Mouse (Mus musculus) stomach, postnatal 0 days (tissue): ENCODE measurements around the gene Ccdc47. TPM values are rescaled to one million over a fixed set of nuclear protein-coding genes. Genes with fewer than 3 reads are reported as not detected.

Source experiments
- ATAC-seq: fragments of 200-750 bp; cut with Nextera tagmentation; 2 replicates; pipeline ENCODE4 v1.8.0; 2017; ENCODE audit not compliant: low FRiP score, low TSS enrichment
- DNase-seq: peaks from one replicate; pipeline ENCODE4 v3.0.0-alpha.2; 2016; ENCODE audit warnings: low spot score
- H3K27ac ChIP-seq: fragments of 300-500 bp; sonication (generic); replicated peaks from 2 replicates; pipeline ENCODE4 v1.5.1; 2014; ENCODE audit warnings: mild to moderate bottlenecking, control low read depth
- H3K27me3 ChIP-seq: fragments of 300-500 bp; sonication (generic); 2 replicates; pipeline ENCODE4 v1.6.1; 2014; ENCODE audit warnings: low read length; ENCODE audit not compliant: control insufficient read depth, insufficient read depth
- H3K36me3 ChIP-seq: fragments of 300-500 bp; sonication (generic); 2 replicates; pipeline ENCODE4 v1.6.1; 2014; ENCODE audit warnings: low read length, mixed read lengths; ENCODE audit not compliant: control insufficient read depth, insufficient read depth
- H3K4me1 ChIP-seq: fragments of 300-500 bp; sonication (generic); replicated peaks from 2 replicates; pipeline ENCODE4 v1.6.1; 2014; ENCODE audit warnings: antibody characterized with exemption; ENCODE audit not compliant: control insufficient read depth, insufficient read depth
- H3K4me2 ChIP-seq: fragments of 300-500 bp; sonication (generic); replicated peaks from 2 replicates; pipeline ENCODE4 v1.6.1; 2014; ENCODE audit warnings: low read depth, mild to moderate bottlenecking, control low read depth, moderate library complexity
- H3K4me3 ChIP-seq: fragments of 300-500 bp; sonication (generic); 2 replicates; pipeline ENCODE4 v1.5.1; 2014; ENCODE audit warnings: low read depth, low read length, control low read depth
- H3K9ac ChIP-seq: fragments of 300-500 bp; sonication (generic); 2 replicates; pipeline ENCODE4 v1.6.1; 2014; ENCODE audit warnings: mild to moderate bottlenecking, low read length, control low read depth, mixed read lengths
- H3K9me3 ChIP-seq: fragments of 300-500 bp; sonication (generic); 2 replicates; pipeline ENCODE4 v1.6.1; 2016; ENCODE audit warnings: low read length; ENCODE audit not compliant: control insufficient read depth
- CTCF ChIP-seq: IDR thresholded peaks from 2 replicates; pipeline ENCODE4 v1.5.1; 2016; ENCODE audit warnings: antibody characterized with exemption, low read depth, mild to moderate bottlenecking, moderate library complexity
- EP300 ChIP-seq: optimal IDR thresholded peaks from 2 replicates; pipeline ENCODE3; 2016; ENCODE audit warnings: antibody characterized with exemption
- WGBS: fragments of 180-500 bp; shearing (Covaris S2); extraction: QIAGEN DNeasy Blood & Tissue Kit; methylation state at CpG from one replicate; pipeline ENCODE4 v1.1.7; 2014; 5-methylcytosine and 5-hydroxymethylcytosine counted together
- polyA plus RNA-seq: library from polyadenylated mRNA; unstranded; fragments of >200 nt; fragmentation: Nextera tagmentation; extraction: Ambion mirVana; gene quantifications from 2 replicates; pipeline ENCODE4 v1.2.1, GENCODE M21; 2015

Ccdc47 gene
- polyA plus RNA-seq, 1 experiment from 2014 or later = 51.4 TPM

DNA sequence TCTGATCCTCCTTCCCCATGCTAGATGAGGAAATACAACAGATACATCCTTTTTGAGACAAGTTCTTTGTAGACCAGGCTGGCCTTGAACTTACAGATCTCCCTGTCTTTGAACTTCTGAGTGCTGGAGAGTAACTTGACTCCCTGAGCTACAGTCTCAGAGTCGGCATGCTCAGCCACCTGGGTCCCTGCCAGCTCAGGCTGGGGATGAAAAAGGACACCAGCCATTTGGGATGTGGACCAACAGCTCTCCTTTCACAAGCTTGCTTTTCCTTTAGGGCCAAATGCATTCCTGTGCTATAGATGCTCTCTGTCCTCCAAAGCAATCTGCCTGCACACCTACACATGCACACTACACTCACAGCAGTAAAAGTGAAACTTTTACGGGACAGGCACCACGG is 41.1 kb downstream of the Ccdc47 start:
- DNase-seq (no peak), ATAC-seq (no peak)
- H3K4me3 ChIP-seq = no peak overlapping the region
- H3K9me3 ChIP-seq = no peaks in the 10 kb centered on the region
- H3K27ac ChIP-seq = no peak overlapping the region
- H3K4me1 ChIP-seq = no peaks in the 10 kb centered on the region
- 51% methylated on average over 3 of the region's 3 CpGs for WGBS
- no peaks in the 10 kb centered on the region for H3K36me3 ChIP-seq
- H3K4me2 ChIP-seq = no peak overlapping the region
- no peaks in the 10 kb centered on the region for H3K27me3 ChIP-seq
- H3K9ac ChIP-seq = no peak overlapping the region
- TF ChIP-seq CTCF (no peak), EP300 (no peak)

DNA sequence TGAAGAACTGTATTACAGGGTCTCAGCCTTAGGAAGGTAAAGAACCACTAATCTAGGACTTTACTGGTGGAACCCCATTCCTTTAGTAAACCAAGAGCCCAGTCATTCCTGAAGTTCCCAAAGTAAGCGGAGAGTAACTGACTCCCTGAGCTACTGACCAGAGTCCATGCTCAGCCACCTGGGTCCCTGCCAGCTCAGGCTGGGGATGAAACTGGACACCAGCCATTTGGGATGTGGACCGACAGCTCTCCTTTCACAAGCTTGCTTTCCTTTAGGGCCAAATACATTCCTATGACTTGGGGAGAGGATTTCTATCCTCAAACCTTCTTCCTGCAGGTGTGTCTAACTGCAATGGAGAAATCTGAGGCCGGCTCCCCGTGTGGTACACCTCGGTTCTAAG is 41.8 kb downstream of the Ccdc47 start:
- H3K4me1 ChIP-seq = no peaks in the 10 kb centered on the region

DNA sequence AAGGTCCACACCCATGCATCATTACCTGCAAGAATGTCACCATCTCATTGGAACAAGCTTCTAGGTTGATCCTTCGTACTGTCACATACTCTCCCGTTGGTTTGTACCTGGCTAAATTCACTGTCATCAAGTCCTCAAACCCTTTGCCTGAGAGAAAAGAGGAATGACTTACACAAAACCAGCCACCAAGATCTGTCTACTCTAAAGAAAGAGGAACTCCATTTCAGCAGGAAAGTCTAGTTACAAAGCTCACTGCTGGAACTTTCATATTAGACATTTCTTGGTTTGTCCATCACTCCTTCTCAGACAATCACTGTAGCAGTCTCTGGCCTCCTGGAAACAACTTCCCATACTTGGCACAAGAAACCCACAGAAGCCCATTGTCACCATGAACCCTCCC is 42.9 kb downstream of the Ccdc47 start:
- no peak for DNase-seq
- 89% methylated on average over 2 of the region's 2 CpGs for WGBS

More for the DNA sequence above, 41.8 kb downstream of the Ccdc47 start:
- Histone ChIP-seq H3K9ac (no peak overlapping the region), H3K36me3 (no peaks in the 10 kb centered on the region), H3K27ac (no peak overlapping the region), H3K4me3 (no peak overlapping the region), H3K27me3 (no peaks in the 10 kb centered on the region), H3K9me3 (no peaks in the 10 kb centered on the region), H3K4me2 (no peak overlapping the region)
- DNase-seq = no peak
- no peak for ATAC-seq
- TF ChIP-seq CTCF (no peak), EP300 (no peak)
- 67% methylated on average over 5 of the region's 5 CpGs for WGBS

DNA sequence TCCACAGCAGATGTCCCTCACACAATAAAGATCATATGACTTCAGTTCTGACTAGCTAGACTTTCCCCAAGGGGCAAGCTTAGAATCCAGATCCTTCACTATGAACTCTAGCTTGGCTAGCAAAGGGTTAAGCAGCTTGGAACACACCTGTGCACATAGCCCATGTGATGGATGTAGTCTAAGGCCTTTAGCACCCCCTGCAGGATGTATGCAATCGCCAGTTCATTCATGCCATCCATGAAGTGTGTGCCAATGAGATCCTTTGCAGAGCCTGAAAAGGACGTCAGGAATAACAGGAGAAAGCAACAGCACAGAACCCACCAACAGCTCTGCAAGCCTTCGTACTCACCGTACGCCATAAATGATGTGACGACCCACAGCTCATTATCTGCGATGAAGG is 45.3 kb downstream of the Ccdc47 start:
- WGBS = 76% methylated on average over 7 of the region's 7 CpGs
- ATAC-seq = peak; percentile 59; the same call in 1 of the 2 replicates
- peak; percentile 72 for DNase-seq

More for the DNA sequence above, 42.9 kb downstream of the Ccdc47 start:
- no peaks in the 10 kb centered on the region for H3K9me3 ChIP-seq
- TF ChIP-seq CTCF (no peak), EP300 (no peak)
- no peak for ATAC-seq
- no peak overlapping the region for H3K4me2 ChIP-seq
- H3K4me3 ChIP-seq = no peak overlapping the region
- no peaks in the 10 kb centered on the region for H3K27me3 ChIP-seq
- H3K9ac ChIP-seq = no peak overlapping the region
- no peaks in the 10 kb centered on the region for H3K4me1 ChIP-seq
- H3K36me3 ChIP-seq = no peaks in the 10 kb centered on the region
- H3K27ac ChIP-seq = no peak overlapping the region

DNA sequence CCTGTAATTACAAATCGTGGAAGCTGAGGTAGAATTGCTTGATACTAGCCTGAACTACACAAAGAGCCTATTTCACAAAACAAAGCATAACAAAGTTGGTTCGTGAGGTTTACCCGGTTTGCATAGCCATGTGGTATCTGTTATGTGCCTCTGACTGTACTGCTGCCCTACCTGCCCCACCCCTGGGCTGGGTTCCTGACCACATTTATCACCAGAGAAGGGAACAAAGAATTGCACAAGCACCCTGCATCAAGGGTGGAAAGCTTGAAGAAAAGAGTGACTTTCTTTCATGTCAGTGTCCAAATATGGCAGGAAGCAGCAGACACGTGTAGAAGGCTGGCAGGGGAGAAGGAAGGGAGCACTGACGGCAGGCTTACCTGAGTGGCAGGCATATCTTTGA is 48.7 kb downstream of the Ccdc47 start:
- Histone ChIP-seq H3K36me3 (peaks cover 4% of the 10 kb centered on the region; the same call in 1 of the 2 replicates), H3K4me2 (no peak overlapping the region), H3K27ac (peak overlapping the region; percentile 69), H3K9ac (no peak overlapping the region), H3K27me3 (no peaks in the 10 kb centered on the region), H3K9me3 (no peaks in the 10 kb centered on the region), H3K4me3 (no peak overlapping the region), H3K4me1 (no peaks in the 10 kb centered on the region)
- DNase-seq (peak; percentile 75), ATAC-seq (peak; percentile 81)
- no peak for TF ChIP-seq EP300
- TF ChIP-seq CTCF = no peak
- WGBS = 55% methylated on average over 5 of the region's 5 CpGs

More for the DNA sequence above, 45.3 kb downstream of the Ccdc47 start:
- H3K4me1 ChIP-seq = no peaks in the 10 kb centered on the region
- TF ChIP-seq EP300 (no peak), CTCF (peak; percentile 81)
- no peak overlapping the region for H3K4me3 ChIP-seq
- H3K4me2 ChIP-seq = no peak overlapping the region
- H3K9ac ChIP-seq = no peak overlapping the region
- 0 out of 2 replicates have a peak, but pooled peaks cover 4% of the 10 kb centered on the region for H3K36me3 ChIP-seq
- H3K27ac ChIP-seq = no peak overlapping the region
- H3K27me3 ChIP-seq = no peaks in the 10 kb centered on the region
- no peaks in the 10 kb centered on the region for H3K9me3 ChIP-seq

DNA sequence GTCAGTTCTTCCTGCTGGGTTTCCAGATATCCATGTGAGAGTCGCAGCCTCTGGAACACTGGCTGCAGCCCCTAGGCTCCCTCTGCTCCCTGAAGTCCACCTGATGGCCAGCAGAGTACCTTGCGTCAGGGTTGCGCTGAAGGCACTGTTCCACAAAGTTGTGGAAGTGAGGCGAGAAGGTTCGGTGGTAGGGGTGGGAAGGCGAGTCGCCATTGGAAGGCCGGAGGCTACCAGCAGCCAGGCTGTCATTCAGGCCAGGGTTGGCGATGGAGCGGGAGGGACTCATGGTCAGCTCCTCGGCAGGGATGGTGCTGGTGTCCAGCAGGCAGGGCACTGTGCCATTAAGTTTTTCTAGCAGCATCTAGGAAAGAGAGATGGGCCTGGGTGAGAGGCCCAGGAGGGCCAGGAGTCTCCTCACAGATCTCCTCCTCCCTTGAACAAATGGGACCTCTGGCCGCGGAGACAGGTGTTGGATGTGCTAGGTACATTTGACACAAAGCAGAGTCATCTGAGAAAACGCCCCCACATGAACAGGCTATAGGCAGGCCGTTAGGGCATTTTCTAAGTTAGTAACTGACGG is 51.5 kb downstream of the Ccdc47 start:
- no peaks in the 10 kb centered on the region for H3K4me1 ChIP-seq
- H3K27me3 ChIP-seq = no peaks in the 10 kb centered on the region
- H3K36me3 ChIP-seq = peaks cover 4% of the 10 kb centered on the region; the same call in 1 of the 2 replicates
- no peak overlapping the region for H3K9ac ChIP-seq
- no peaks in the 10 kb centered on the region for H3K9me3 ChIP-seq
- H3K4me2 ChIP-seq = no peak overlapping the region
- H3K27ac ChIP-seq = no peak overlapping the region
- no peak overlapping the region for H3K4me3 ChIP-seq
- WGBS = 90% methylated on average over 16 of the region's 16 CpGs
- no peak for TF ChIP-seq CTCF
- DNase-seq (no peak), ATAC-seq (no peak)
